Mouse (Mus musculus): Measurements from ENCODE around the gene Olfr1477. TPM values are rescaled to one million over a fixed set of nuclear protein-coding genes. Genes with fewer than 3 reads are reported as not detected.
"Not testable (repeated sequence)": the region's sequence is repeated elsewhere in the genome, so short reads cannot be mapped to it uniquely, and the experiment has no call there.

The Olfr1477 gene
- total RNA-seq (2018; cell fraction: chromatin; rRNA removed): not detected
- total RNA-seq (2018; cell fraction: cytosol; rRNA removed): not detected
- not detected for total RNA-seq (2018; cell fraction: nucleus; rRNA removed)
- not detected in 3 replicates for polyA plus RNA-seq (2018)

- Histone ChIP-seq H3K4me3 (ENCODE audit: inconsistent target) (no peak within 1 kb of the TSS), H3K27ac (no peak within 1 kb of the TSS), H3K36me3 (ENCODE audit: inconsistent target) (no peaks in the 10 kb centered on the region), H3K79me2 (ENCODE audit: inconsistent target) (no peaks in the 10 kb centered on the region)
- WGBS (ENCODE audit: missing documents): 67% methylated on average over 2 of the region's 3 CpGs
Observed at GRCm38 (mm10) chr19:13500246-13500645, at the start of gene Olfr1477. Gene Olfr1477 (plus strand): TSS chr19:13500546.

GRCm38 (mm10) chr19:13455986-13456385, 44.4 kb upstream of the Olfr1477 start, which contains the start of gene Olfr1472:
Gene Olfr1472 (minus strand): TSS chr19:13456086.
- H3K79me2 ChIP-seq (ENCODE audit: inconsistent target): no peaks in the 10 kb centered on the region
- WGBS (ENCODE audit: missing documents): 75% methylated on average over 1 of the region's 1 CpGs
- no peak within 1 kb of the TSS for H3K27ac ChIP-seq
- H3K36me3 ChIP-seq (ENCODE audit: inconsistent target): no peaks in the 10 kb centered on the region
- no peak within 1 kb of the TSS for H3K4me3 ChIP-seq (ENCODE audit: inconsistent target)

GRCm38 (mm10) chr19:13469265-13469664, 31.1 kb upstream of the Olfr1477 start, which contains the start of gene Olfr1474:
Gene Olfr1474 (plus strand): TSS chr19:13469565.
- not testable (repeated sequence) for H3K79me2 ChIP-seq (ENCODE audit: inconsistent target); H3K27ac ChIP-seq; H3K4me3 ChIP-seq (ENCODE audit: inconsistent target); H3K36me3 ChIP-seq (ENCODE audit: inconsistent target)
- WGBS (ENCODE audit: missing documents): 82% methylated on average over 4 of the region's 4 CpGs

GRCm38 (mm10) chr19:13480096-13480495, 20.2 kb upstream of the Olfr1477 start, which contains the start of gene Olfr1475:
Gene Olfr1475 (minus strand): TSS chr19:13480196.
- Histone ChIP-seq H3K4me3 (ENCODE audit: inconsistent target) (no peak within 1 kb of the TSS), H3K27ac (no peak within 1 kb of the TSS), H3K79me2 (ENCODE audit: inconsistent target) (no peaks in the 10 kb centered on the region), H3K36me3 (ENCODE audit: inconsistent target) (no peaks in the 10 kb centered on the region)

- H3K79me2 ChIP-seq (ENCODE audit: inconsistent target): no peaks in the 10 kb centered on the region
- no peak within 1 kb of the TSS for H3K27ac ChIP-seq
- H3K4me3 ChIP-seq (ENCODE audit: inconsistent target): no peak within 1 kb of the TSS
- H3K36me3 ChIP-seq (ENCODE audit: inconsistent target): no peaks in the 10 kb centered on the region
- WGBS (ENCODE audit: missing documents): 77% methylated on average over 2 of the region's 2 CpGs
Observed at GRCm38 (mm10) chr19:13527613-13528012, 27.3 kb downstream of the Olfr1477 start, which contains the start of gene Olfr1480. Gene Olfr1480 (plus strand): TSS chr19:13527913.

Other genes with a start within 250 kb of the Olfr1477 start
- gene Olfr1465, start 185.0 kb upstream of the Olfr1477 start, polyA plus RNA-seq (2018): not detected in 3 replicates
- gene Olfr1466, start 161.7 kb upstream of the Olfr1477 start, polyA plus RNA-seq (2018): not detected in 3 replicates
- gene Olfr1467, start 138.3 kb upstream of the Olfr1477 start, polyA plus RNA-seq (2018): not detected in 3 replicates
- gene Olfr1469, start 92.7 kb upstream of the Olfr1477 start, polyA plus RNA-seq (2018): not detected in 3 replicates
- gene Olfr1471, start 57.1 kb upstream of the Olfr1477 start, polyA plus RNA-seq (2018): not detected in 3 replicates
- not detected in 3 replicates for gene Olfr1472, start 44.5 kb upstream of the Olfr1477 start, polyA plus RNA-seq (2018)
- gene Olfr1474, start 31.0 kb upstream of the Olfr1477 start, polyA plus RNA-seq (2018): not detected in 3 replicates
- gene Olfr1475, start 20.4 kb upstream of the Olfr1477 start, polyA plus RNA-seq (2018): not detected in 3 replicates
- not detected in 3 replicates for gene Olfr1480, start 27.4 kb downstream of the Olfr1477 start, polyA plus RNA-seq (2018)
- gene Olfr1484, start 83.0 kb downstream of the Olfr1477 start, polyA plus RNA-seq (2018): not detected in 3 replicates
- gene Olfr1487, start 116.8 kb downstream of the Olfr1477 start, polyA plus RNA-seq (2018): not detected in 3 replicates
- not detected in 3 replicates for gene Olfr1489, start 131.1 kb downstream of the Olfr1477 start, polyA plus RNA-seq (2018)
- not detected in 3 replicates for gene Olfr1490, start 150.5 kb downstream of the Olfr1477 start, polyA plus RNA-seq (2018)
- gene Olfr1491, start 196.7 kb downstream of the Olfr1477 start, polyA plus RNA-seq (2018): not detected in 3 replicates
- not detected in 3 replicates for gene Olfr1493-ps1, start 222.7 kb downstream of the Olfr1477 start, polyA plus RNA-seq (2018)
- not detected in 3 replicates for gene Olfr1494, start 239.2 kb downstream of the Olfr1477 start, polyA plus RNA-seq (2018)